Mouse (Mus musculus) kidney, adult 2 months (tissue): ENCODE results near the gene Gpam.

Experiments used
- CTCF ChIP-seq: fragments of 200-500 bp; conservative IDR thresholded peaks from 2 replicates; pipeline ENCODE4 v1.5.1; 2011; ENCODE audit warnings: low read depth, mild to moderate bottlenecking, control low read depth, low read length, moderate library complexity, mixed read lengths; ENCODE audit not compliant: insufficient read depth, insufficient read length
- POLR2A ChIP-seq: fragments of 200-500 bp; IDR thresholded peaks from one replicate; pipeline ENCODE4 v1.6.1; 2011; ENCODE audit warnings: low read depth, low read length, control low read depth

DNA sequence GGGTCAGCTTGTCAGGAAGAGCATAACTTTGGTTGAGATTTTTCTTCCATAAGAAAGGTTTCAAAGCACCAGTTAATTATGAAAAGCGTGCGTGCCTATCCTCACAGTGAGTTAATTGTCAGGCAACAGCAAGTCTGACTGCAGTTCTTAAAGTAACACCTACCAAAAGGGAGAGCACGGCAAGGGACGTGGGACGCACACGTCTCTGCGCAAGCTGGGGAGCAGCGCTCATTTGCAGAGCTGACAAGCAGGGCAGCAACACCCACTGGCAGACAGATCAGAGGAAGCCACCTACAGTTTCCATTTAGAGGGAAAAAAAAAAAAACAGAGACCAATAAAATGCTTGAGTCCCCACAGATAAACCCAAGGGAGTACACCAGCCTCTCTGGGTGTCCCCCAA lies 58.0 kb downstream of the Gpam start:
- TF ChIP-seq POLR2A (no peak), CTCF (no peak)
